Mouse (Mus musculus) myocyte (in vitro differentiated cells): ENCODE measurements around the gene Golga3.

Experiments used
- CEBPB ChIP-seq: IDR thresholded peaks from 2 replicates; pipeline ENCODE4 v1.6.1; 2011; ENCODE audit warnings: mild to moderate bottlenecking, moderate library complexity; ENCODE audit not compliant: poor library complexity, insufficient read depth, severe bottlenecking
- E2F4 ChIP-seq: IDR thresholded peaks from one replicate; pipeline ENCODE4 v1.6.1; 2011; ENCODE audit warnings: mild to moderate bottlenecking, control low read depth, moderate library complexity; ENCODE audit not compliant: insufficient read depth
- MAX ChIP-seq: IDR thresholded peaks from one replicate; pipeline ENCODE4 v1.6.1; 2011; ENCODE audit warnings: low read depth, mild to moderate bottlenecking, control low read depth
- MYOD1 ChIP-seq, 3 experiments: IDR thresholded peaks; one replicate each; pipeline ENCODE4 v1.6.1; 2011; ENCODE audit warnings: control low read depth in 2 of 3, low read depth in 2 of 3, mild to moderate bottlenecking in 2 of 3, moderate library complexity in 1 of 3; ENCODE audit not compliant: insufficient read length in 2 of 3, control insufficient read depth in 1 of 3
- MYOG ChIP-seq, 3 experiments: IDR thresholded peaks; one replicate each; pipeline ENCODE4 v1.6.1; 2011; ENCODE audit warnings: control low read depth in 2 of 3, low read depth in 2 of 3, mild to moderate bottlenecking in 2 of 3; ENCODE audit not compliant: insufficient read length in 2 of 3, control insufficient read depth in 1 of 3, insufficient read depth in 1 of 3
- POLR2A ChIP-seq: IDR thresholded peaks from one replicate; pipeline ENCODE4 v1.6.1; 2011; ENCODE audit warnings: low read depth, mild to moderate bottlenecking, control low read depth, moderate library complexity; ENCODE audit not compliant: insufficient read length
- POLR2AphosphoS2 ChIP-seq: IDR thresholded peaks from one replicate; pipeline ENCODE4 v1.6.1; 2011; ENCODE audit warnings: low read depth, control low read depth; ENCODE audit not compliant: insufficient read length
- TCF12 ChIP-seq: IDR thresholded peaks from one replicate; pipeline ENCODE4 v1.6.1; 2011; ENCODE audit warnings: mild to moderate bottlenecking, control low read depth; ENCODE audit not compliant: poor library complexity, insufficient read depth, severe bottlenecking
- TCF3 ChIP-seq: IDR thresholded peaks from one replicate; pipeline ENCODE4 v1.6.1; 2011; ENCODE audit warnings: low read depth, control low read depth; ENCODE audit not compliant: insufficient read length
- USF1 ChIP-seq: IDR thresholded peaks from one replicate; pipeline ENCODE4 v1.6.1; 2011; ENCODE audit warnings: low read depth, mild to moderate bottlenecking, control low read depth, moderate library complexity

DNA sequence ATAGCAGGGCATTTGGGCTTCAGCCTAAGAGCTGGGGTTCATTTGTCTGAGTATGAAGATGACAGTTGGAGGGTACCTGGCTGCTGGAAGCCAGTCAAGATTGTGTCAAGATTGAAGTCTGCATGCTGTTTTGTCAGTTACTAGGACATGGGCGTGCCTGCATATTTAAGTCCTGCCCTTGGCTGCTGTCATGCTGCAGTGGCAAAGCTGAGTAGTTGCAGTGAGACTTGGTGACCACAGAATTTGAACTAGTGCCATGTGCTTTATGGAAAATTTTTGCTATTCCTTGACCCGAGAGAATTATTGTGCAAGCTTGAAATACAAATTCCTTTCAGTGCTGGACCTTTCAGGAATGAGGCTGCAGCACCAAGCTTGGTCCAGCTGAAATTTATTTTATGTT lies 34.2 kb upstream of the Golga3 start:
- no peak for TF ChIP-seq E2F4
- no peak for TF ChIP-seq POLR2A
- no peak for TF ChIP-seq MYOG (IDR thresholded peaks at IDR 0.05; ENCODE audit: control insufficient read depth in 1 of 3, insufficient read depth in 1 of 3, insufficient read length in 2 of 3, low read depth in 2 of 3)
- TF ChIP-seq MAX: no peak
- no peak for TF ChIP-seq CEBPB
- no peak for TF ChIP-seq USF1
- no peak for TF ChIP-seq TCF3
- TF ChIP-seq POLR2AphosphoS2: no peak
- no peak for TF ChIP-seq MYOD1 (IDR thresholded peaks at IDR 0.05; ENCODE audit: control insufficient read depth in 1 of 3, insufficient read length in 2 of 3, low read depth in 2 of 3)
- TF ChIP-seq TCF12: no peak
